Mouse (Mus musculus) heart, postnatal 0 days (tissue): Measurements from ENCODE around the gene Irf2.

Source experiments
- CTCF ChIP-seq: IDR thresholded peaks from 2 replicates; pipeline ENCODE4 v1.5.1; 2016; ENCODE audit warnings: antibody characterized with exemption, control low read depth, low read depth
- EP300 ChIP-seq: IDR thresholded peaks from 2 replicates; pipeline ENCODE4 v1.6.1; 2016; ENCODE audit warnings: antibody characterized with exemption, low read depth

- TF ChIP-seq EP300 = no peak
- no peak for TF ChIP-seq CTCF
These were observed 25.7 kb upstream of the Irf2 start for GRCm38 (mm10) chr8:46713844-46714243.
